Mouse (Mus musculus) limb, embryonic 10.5 days (tissue): ENCODE data around the gene Ak9. TPM values are rescaled to one million over a fixed set of nuclear protein-coding genes. Genes with fewer than 3 reads are reported as not detected.

Experiments used
- DNase-seq: peaks from one replicate; pipeline ENCODE4 v3.0.0-alpha.2; 2017; ENCODE audit warnings: low spot score
- H3K27ac ChIP-seq: fragments of 300-500 bp; sonication (generic); 2 replicates; pipeline ENCODE4 v1.5.1; 2016; ENCODE audit warnings: mild to moderate bottlenecking
- H3K27me3 ChIP-seq: fragments of 300-500 bp; sonication (generic); 2 replicates; pipeline ENCODE4 v1.6.1; 2016; ENCODE audit warnings: low read depth, mild to moderate bottlenecking; ENCODE audit not compliant: poor library complexity, severe bottlenecking
- H3K36me3 ChIP-seq: fragments of 300-500 bp; sonication (generic); 2 replicates; pipeline ENCODE4 v1.6.1; 2016; ENCODE audit warnings: mild to moderate bottlenecking, moderate library complexity
- H3K4me1 ChIP-seq: fragments of 300-500 bp; sonication (generic); 2 replicates; pipeline ENCODE4 v1.6.1; 2016
- H3K4me3 ChIP-seq: fragments of 300-500 bp; sonication (generic); 2 replicates; pipeline ENCODE4 v1.5.1; 2016; ENCODE audit warnings: mild to moderate bottlenecking, moderate library complexity
- H3K9me3 ChIP-seq: fragments of 300-500 bp; sonication (generic); replicated peaks from 2 replicates; pipeline ENCODE4 v1.6.1; 2016; ENCODE audit warnings: mild to moderate bottlenecking
- WGBS: fragments of 180-500 bp; shearing (Covaris S2); methylation state at CpG from one replicate; pipeline ENCODE4 v1.1.7; 2016; 5-methylcytosine and 5-hydroxymethylcytosine counted together
- polyA plus RNA-seq: library from polyadenylated mRNA; unstranded; fragments of >200 nt; fragmentation: Nextera tagmentation; extraction: Ambion mirVana; gene quantifications from 2 replicates; pipeline ENCODE4 v1.2.1, GENCODE M21; 2016

Ak9 gene
- polyA plus RNA-seq, 1 experiment from 2014 or later: not detected

DNA sequence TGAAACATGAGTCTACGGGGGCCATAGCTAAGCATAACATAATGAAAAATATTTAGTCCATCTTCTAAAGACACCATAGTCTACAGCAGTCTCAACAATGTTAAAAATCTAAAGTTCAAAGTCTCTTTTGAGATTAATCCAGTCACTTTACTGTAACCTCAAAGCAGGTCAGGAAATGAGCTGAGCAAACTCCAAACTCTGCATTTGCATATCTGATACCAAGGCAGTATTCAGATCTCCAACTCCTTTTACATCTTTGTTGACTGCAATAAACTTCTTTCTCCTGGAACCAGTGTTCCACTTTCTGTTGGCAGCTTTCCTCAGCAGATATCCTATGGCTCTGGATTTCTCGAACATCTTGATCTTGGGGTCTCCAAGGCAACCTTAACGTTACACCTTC lies 166.9 kb downstream of the Ak9 start:
- Histone ChIP-seq H3K36me3 (peaks cover 12% of the 10 kb centered on the region; the same call in 1 of the 2 replicates), H3K4me1 (peaks cover 12% of the 10 kb centered on the region), H3K4me3 (no peak overlapping the region), H3K27ac (no peak overlapping the region), H3K27me3 (no peaks in the 10 kb centered on the region), H3K9me3 (no peaks in the 10 kb centered on the region)
- whole genome bisulfite sequencing: 92% methylated on average over 3 of the region's 3 CpGs
- no peak for DNase-seq

DNA sequence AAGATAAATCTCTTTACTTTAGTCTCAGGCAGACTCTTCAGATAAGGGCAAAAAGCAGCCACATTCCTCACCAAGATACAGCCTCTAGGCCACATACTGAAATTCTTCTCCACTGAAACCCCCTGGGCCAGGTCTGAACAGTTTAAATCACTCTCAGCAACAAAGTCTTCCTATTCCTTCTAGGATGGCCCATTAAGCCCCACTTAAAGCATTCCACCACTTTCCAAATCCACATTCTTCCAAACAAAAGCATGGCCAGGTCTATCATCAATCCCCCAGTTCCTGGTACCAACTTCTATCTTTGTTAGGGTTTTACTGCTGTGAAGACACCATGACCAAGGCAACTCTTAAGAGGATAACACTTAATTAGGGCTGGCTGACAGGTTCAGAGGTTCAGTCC lies 168.8 kb downstream of the Ak9 start:
- H3K4me1 ChIP-seq: peaks cover 29% of the 10 kb centered on the region

DNA sequence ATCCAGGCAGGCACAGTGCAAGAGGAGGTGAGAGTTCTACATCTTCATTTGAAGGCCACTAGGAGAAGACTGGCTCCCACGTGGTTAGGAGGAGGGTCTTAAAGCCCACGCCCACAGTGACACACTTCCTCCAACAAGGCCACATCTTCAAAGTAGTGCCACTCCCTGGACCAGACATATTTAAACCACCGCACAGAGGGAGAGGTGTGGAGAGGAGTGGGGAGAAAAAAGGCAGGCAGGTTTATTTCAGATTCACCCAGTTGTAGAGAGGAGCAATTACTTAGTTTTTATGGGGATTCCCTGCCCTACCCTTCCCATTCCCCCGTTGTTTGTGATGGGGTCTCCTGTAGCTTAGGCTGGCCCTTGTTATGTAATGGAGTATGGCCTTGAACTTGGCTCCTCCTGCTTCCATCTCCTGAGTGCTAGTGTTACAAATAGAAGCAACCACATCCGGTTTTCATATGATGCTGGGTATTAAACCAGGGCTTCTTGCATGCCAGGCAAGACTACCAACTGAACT lies 169.2 kb downstream of the Ak9 start:
- Histone ChIP-seq H3K27me3 (no peaks in the 10 kb centered on the region), H3K36me3 (peaks cover 4% of the 10 kb centered on the region; the same call in 1 of the 2 replicates), H3K4me3 (no peak overlapping the region), H3K9me3 (no peaks in the 10 kb centered on the region), H3K27ac (no peak overlapping the region), H3K4me1 (peaks cover 34% of the 10 kb centered on the region)
- DNase-seq: no peak
- WGBS: 75% methylated on average over 5 of the region's 5 CpGs

More for the DNA sequence above, 168.8 kb downstream of the Ak9 start:
- H3K27ac ChIP-seq: no peak overlapping the region
- no peaks in the 10 kb centered on the region for H3K9me3 ChIP-seq
- no peaks in the 10 kb centered on the region for H3K27me3 ChIP-seq
- DNase-seq: no peak
- H3K4me3 ChIP-seq: no peak overlapping the region
- H3K36me3 ChIP-seq: peaks cover 4% of the 10 kb centered on the region; the same call in 1 of the 2 replicates

DNA sequence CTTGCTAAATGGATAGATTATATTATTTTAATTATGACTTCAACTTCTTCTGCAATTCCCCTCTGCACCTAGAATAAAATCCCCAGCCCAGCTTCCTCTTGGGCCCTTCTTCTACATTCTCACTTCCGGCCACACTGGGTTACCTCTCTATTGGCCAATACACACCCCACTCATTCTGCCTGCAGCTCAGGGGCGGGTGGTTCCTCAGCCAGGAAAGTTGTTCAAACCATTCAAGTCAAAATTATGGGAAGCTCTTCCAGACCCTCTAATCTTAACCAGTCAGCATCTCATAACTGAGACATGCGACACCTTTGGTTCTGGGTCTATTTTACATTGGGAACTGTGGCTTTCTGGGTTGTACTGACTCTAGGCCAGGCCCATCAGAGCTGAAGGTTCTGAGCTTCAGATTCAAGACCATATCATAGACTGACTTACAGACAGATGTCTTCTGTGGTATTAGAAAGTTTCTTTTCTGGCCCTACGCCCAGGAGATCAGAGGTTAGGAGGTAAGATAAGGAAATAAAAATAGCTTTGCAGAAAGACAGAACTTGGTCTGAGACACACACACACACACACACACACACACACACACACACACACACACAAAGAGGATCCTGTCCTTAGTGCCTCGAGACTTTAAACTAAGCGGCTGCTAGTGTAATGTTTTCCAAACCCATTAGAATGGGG lies 170.1 kb downstream of the Ak9 start:
- 85% methylated on average over 6 of the region's 6 CpGs for WGBS
- H3K9me3 ChIP-seq: no peaks in the 10 kb centered on the region
- H3K27ac ChIP-seq: no peak overlapping the region
- no peak for DNase-seq
- H3K4me1 ChIP-seq: peaks cover 39% of the 10 kb centered on the region
- H3K4me3 ChIP-seq: no peak overlapping the region
- peaks cover 9% of the 10 kb centered on the region for H3K36me3 ChIP-seq
- H3K27me3 ChIP-seq: no peaks in the 10 kb centered on the region

DNA sequence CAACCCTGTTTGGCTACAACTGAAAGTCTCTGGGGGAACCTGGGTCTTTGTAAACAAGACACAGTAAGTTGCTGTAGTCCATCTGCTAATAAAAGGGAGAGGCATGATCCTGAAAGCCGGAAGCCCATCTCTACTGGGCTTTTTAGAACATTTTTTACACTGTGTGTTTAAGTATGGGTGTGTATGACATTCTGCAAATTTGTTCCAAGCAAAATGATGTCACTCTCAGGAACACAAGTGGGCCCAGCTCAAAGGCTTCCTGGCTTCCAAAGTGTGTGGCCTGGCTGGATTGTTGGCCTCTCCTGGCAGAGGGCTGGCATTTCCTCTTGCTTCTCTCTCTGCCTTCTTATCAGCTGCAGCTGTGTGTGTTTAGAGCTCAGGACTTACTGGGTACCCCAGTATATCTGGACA lies 171.2 kb downstream of the Ak9 start:
- whole genome bisulfite sequencing: 78% methylated on average over 1 of the region's 1 CpGs
- Histone ChIP-seq H3K27ac (peak overlapping the region; percentile 12; the same call in 1 of the 2 replicates), H3K9me3 (no peaks in the 10 kb centered on the region), H3K36me3 (peaks cover 20% of the 10 kb centered on the region), H3K27me3 (no peaks in the 10 kb centered on the region), H3K4me3 (no peak overlapping the region), H3K4me1 (peaks cover 39% of the 10 kb centered on the region)
- DNase-seq: no peak

DNA sequence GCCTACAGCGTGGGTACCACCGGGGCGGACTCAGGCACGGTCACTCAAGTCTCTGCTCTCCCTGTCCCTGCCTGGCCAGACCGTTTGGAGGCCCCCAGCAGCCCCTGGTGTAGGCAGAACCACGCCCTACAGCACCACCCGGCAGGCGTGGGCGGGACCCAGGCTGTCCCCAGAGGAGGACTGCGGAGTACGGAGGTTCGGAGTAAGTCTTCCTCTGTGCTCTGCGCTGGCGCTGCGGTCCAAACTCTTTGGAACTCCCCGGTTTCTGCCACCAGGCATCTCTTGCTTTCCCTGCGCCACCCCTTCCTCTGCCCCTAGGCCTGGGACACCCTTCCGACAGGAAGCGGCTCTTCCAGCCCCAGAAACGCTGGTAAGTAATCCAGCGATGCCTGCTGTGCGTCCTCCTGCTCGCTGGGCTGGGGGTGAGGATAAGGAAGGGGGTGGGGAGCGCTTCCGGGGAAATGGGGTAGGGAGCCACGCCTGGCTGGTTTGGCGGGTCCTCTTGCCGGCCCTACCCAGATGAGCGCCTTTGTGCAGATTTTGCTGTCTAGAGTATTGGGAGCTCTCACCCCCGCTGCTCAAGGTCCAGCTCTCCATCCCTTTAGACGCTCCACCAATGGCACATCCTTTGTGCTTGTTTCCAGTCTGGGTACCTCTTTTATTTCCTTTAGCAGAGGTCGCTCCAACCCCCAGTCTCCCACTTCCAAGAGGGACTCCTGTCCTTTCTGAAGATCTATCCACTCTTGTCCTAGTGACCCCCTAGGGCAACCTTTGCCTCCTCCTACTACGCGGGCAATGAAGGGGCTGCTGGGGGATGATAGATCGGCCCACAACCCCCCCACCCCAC lies 172.6 kb downstream of the Ak9 start, which contains the start of gene Mical1:
Mical1 (plus strand) TSS at position 144 of the 847 bp plus-strand sequence.
- DNase-seq: peak; percentile 77
- H3K27me3 ChIP-seq: no peaks in the 10 kb centered on the region
- H3K36me3 ChIP-seq: peaks cover 34% of the 10 kb centered on the region
- H3K9me3 ChIP-seq: no peaks in the 10 kb centered on the region
- peak within 1 kb of the TSS; percentile 93 for H3K27ac ChIP-seq
- peak within 1 kb of the TSS; percentile 72 for H3K4me3 ChIP-seq
- peaks cover 39% of the 10 kb centered on the region for H3K4me1 ChIP-seq
- WGBS: under 1% methylated on average over 35 of the region's 35 CpGs

DNA sequence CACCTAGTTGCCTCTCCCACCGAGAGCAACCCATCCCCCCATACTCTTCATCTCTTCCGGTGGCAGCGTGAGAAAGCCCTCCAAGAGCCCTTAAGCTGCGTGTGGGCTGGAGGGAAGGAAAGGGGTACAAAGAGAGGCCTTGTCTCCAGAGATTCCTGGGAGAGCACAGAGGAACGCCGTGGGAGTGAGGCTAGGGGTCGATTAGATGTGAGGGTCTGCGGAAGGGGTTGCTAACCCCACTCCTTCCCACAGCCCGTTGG lies 173.2 kb downstream of the Ak9 start:
- whole genome bisulfite sequencing: under 1% methylated on average over 9 of the region's 9 CpGs
- H3K4me3 ChIP-seq: peak overlapping the region; percentile 72
- no peaks in the 10 kb centered on the region for H3K27me3 ChIP-seq
- peaks cover 40% of the 10 kb centered on the region for H3K4me1 ChIP-seq
- peak overlapping the region; percentile 93 for H3K27ac ChIP-seq
- no peak for DNase-seq
- H3K36me3 ChIP-seq: peaks cover 39% of the 10 kb centered on the region
- H3K9me3 ChIP-seq: no peaks in the 10 kb centered on the region

DNA sequence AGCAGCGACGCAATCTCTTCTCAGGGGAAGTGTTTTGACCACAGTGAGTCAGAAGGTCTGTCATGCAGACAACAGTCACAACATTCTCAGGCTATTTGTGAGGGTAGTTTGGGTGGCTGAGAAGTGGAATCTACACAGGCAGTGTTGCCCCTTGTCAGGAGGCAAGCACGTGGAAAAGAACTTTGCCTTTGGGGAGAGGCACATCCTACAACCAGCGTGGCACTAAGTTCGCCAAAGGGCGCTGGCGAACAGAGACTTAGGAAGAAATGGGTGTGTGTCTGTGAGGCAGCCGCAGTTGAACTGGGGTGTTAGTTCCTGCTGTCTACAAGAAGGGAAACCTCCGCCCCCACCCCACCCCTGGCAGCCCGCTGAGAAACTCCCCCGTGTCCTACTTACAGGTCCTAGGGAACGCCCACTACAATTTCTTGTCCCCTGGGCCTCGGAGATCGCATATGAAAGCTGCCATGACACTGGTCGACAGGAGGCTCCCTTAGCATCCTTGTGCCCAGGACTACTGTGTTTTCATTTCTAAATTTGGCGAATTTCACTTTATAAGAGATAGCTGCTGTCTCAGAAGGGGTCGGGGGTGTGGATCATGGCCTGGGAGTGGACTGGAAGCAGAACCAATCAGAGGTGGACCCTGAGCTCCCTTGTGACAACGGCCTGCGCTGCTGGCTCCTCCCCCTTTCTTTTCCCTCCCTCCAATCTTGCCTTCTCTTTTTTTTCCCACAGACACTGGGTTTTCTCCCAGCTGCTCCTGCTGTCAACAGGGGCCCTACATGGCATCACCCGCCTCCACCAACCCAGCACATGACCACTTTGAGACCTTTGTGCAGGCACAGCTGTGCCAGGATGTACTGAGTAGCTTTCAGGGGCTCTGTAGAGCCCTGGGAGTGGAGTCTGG lies 173.8 kb downstream of the Ak9 start:
- Histone ChIP-seq H3K4me1 (peaks cover 44% of the 10 kb centered on the region), H3K27ac (peak overlapping the region; percentile 93), H3K27me3 (no peaks in the 10 kb centered on the region), H3K9me3 (no peaks in the 10 kb centered on the region), H3K4me3 (peak overlapping the region; percentile 72), H3K36me3 (peaks cover 45% of the 10 kb centered on the region)
- 3% methylated on average over 20 of the region's 20 CpGs for WGBS
- peak; percentile 69 for DNase-seq

DNA sequence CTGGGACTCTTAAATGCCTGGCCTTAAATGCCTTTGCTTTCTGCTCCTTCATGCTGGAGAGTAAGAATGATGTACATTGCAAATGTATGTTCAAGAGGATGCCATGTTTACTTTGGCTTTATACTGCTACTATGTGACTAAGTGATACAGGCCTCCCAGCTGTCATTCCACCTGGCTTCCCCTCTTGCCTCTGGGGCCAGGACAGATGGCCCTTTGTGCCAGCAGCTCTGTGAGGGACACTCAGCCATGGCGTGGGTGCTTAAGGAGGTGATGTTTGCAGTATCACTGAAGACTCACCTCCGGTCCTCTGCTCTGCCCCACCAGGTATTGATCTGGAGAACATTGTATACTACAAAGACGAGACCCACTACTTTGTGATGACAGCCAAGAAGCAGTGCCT lies 176.2 kb downstream of the Ak9 start:
- no peaks in the 10 kb centered on the region for H3K27me3 ChIP-seq
- H3K4me1 ChIP-seq: peaks cover 40% of the 10 kb centered on the region
- 76% methylated on average over 3 of the region's 3 CpGs for WGBS
- no peaks in the 10 kb centered on the region for H3K9me3 ChIP-seq
- H3K27ac ChIP-seq: 0 out of 2 replicates have a peak overlapping the region, but pooled peaks have one; percentile 8
- no peak for DNase-seq
- H3K36me3 ChIP-seq: peaks cover 69% of the 10 kb centered on the region
- H3K4me3 ChIP-seq: no peak overlapping the region

DNA sequence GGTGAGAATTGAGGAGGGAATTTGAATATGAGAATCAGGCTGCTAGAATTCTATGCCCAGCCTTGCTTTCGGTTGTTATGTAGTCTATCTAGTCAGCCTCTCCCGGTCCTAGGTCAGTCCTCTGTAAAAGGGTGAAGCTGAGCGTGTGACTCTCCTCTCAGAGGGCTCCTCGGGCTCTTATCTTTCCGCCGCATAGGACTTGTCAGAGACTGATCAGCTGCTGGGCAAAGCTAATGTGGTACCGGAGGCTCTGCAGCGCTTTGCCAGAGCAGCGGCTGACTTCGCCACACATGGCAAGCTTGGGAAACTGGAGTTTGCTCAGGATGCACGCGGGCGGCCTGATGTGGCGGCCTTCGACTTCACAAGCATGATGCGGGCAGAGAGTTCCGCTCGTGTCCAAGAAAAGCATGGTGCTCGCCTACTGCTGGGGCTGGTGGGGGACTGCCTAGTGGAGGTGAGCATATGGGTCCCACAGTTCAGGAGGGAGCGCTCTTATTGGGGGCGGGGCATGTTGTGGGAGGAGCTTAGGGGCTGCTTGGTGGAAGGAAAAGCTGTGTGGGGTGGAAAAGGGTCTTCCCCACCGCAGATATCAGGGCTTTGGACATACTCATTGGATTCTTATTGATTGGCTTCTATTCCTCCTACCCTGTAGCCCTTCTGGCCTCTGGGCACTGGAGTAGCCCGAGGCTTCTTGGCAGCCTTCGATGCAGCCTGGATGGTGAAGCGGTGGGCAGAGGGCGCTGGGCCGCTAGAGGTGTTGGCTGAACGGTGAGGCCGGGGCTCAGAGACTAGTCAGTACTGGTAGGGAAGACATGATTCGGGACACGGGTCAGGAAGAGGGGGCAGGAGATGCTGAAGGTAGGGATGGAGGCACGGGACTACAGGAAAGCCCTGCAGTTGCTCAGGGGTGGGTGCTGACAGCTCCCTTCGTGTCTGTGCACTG lies 177.4 kb downstream of the Ak9 start:
- Histone ChIP-seq H3K4me1 (peaks cover 27% of the 10 kb centered on the region), H3K4me3 (no peak overlapping the region), H3K9me3 (no peaks in the 10 kb centered on the region), H3K27me3 (no peaks in the 10 kb centered on the region), H3K36me3 (peaks cover 82% of the 10 kb centered on the region), H3K27ac (0 out of 2 replicates have a peak overlapping the region, but pooled peaks have one; percentile 28)
- WGBS: 66% methylated on average over 33 of the region's 33 CpGs
- no peak for DNase-seq

DNA sequence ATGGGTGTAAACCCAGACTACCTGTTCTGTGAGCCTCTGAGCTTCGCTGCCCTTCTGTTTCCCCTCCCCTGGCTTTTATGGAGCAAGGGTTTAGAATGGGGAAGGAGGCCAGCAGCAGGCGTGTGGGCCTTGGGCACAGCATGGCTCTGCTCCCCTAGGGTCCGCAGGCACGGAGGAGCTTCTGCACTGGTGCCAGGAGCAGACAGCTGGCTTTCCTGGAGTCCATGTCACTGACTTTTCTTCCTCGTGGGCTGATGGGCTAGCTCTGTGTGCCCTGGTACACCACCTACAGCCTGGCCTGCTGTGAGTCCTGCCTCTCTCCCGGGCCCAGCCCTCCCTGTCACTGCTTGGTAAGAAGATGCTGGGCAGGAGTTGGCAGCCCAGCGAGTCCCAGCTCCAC lies 178.7 kb downstream of the Ak9 start:
- Histone ChIP-seq H3K36me3 (peaks cover 94% of the 10 kb centered on the region), H3K27ac (no peak overlapping the region), H3K4me1 (peaks cover 16% of the 10 kb centered on the region), H3K27me3 (no peaks in the 10 kb centered on the region), H3K4me3 (no peak overlapping the region), H3K9me3 (no peaks in the 10 kb centered on the region)
- DNase-seq: no peak
- 89% methylated on average over 7 of the region's 7 CpGs for WGBS
